Mouse (Mus musculus): Measurements from ENCODE around the gene Nfs1. TPM values are rescaled to one million over a fixed set of nuclear protein-coding genes. Genes with fewer than 3 reads are reported as not detected.

The Nfs1 gene
- polyA plus RNA-seq, 1 experiment from 2014 or later: 39.9 TPM

GRCm38 (mm10) chr2:156180094-156180821 lies 36.3 kb upstream of the Nfs1 start, which contains the start of gene Rbm39:
Gene Rbm39 (minus strand): TSS chr2:156180238.
- Histone ChIP-seq H3K9ac (ENCODE audit: low read depth, low read length) (peak within 1 kb of the TSS; percentile 100), H3K4me1 (ENCODE audit: control insufficient read depth, insufficient read depth, low read depth, low read length) (peaks cover 25% of the 10 kb centered on the region), H3K27me3 (replicated peaks; ENCODE audit: control insufficient read depth, insufficient read depth, low read length) (no peaks in the 10 kb centered on the region), H3K27ac (ENCODE audit: low read depth, low read length) (peak within 1 kb of the TSS; percentile 97), H3K4me2 (ENCODE audit: low read length) (peak within 1 kb of the TSS; percentile 57), H3K4me3 (ENCODE audit: low read length) (peak within 1 kb of the TSS; percentile 82), H3K9me3 (ENCODE audit: control insufficient read depth, low read length) (no peaks in the 10 kb centered on the region), H3K36me3 (ENCODE audit: control insufficient read depth, insufficient read depth, low read length) (peaks cover 4% of the 10 kb centered on the region)
- WGBS: under 1% methylated on average over 45 of the region's 47 CpGs
- ATAC-seq: peak; percentile 98

GRCm38 (mm10) chr2:156179796-156180093 lies 35.8 kb upstream of the Nfs1 start:
- peaks cover 4% of the 10 kb centered on the region for H3K36me3 ChIP-seq (ENCODE audit: control insufficient read depth, insufficient read depth, low read length)
- H3K4me3 ChIP-seq (ENCODE audit: low read length): peak overlapping the region; percentile 82
- WGBS: 0% methylated on average over 41 of the region's 41 CpGs
- H3K27ac ChIP-seq (ENCODE audit: low read depth, low read length): peak overlapping the region; percentile 97
- H3K4me2 ChIP-seq (ENCODE audit: low read length): no peak overlapping the region
- H3K9me3 ChIP-seq (ENCODE audit: control insufficient read depth, low read length): no peaks in the 10 kb centered on the region
- H3K27me3 ChIP-seq (replicated peaks; ENCODE audit: control insufficient read depth, insufficient read depth, low read length): no peaks in the 10 kb centered on the region
- H3K4me1 ChIP-seq (ENCODE audit: control insufficient read depth, insufficient read depth, low read depth, low read length): peaks cover 25% of the 10 kb centered on the region
- H3K9ac ChIP-seq (ENCODE audit: low read depth, low read length): peak overlapping the region; percentile 100
- ATAC-seq: peak; percentile 7; the same call in 1 of the 2 replicates

- Histone ChIP-seq H3K27me3 (replicated peaks; ENCODE audit: control insufficient read depth, insufficient read depth, low read length) (no peaks in the 10 kb centered on the region), H3K9me3 (ENCODE audit: control insufficient read depth, low read length) (no peaks in the 10 kb centered on the region), H3K27ac (ENCODE audit: low read depth, low read length) (peak overlapping the region; percentile 97), H3K4me2 (ENCODE audit: low read length) (peak overlapping the region; percentile 57), H3K4me1 (ENCODE audit: control insufficient read depth, insufficient read depth, low read depth, low read length) (peaks cover 25% of the 10 kb centered on the region), H3K9ac (ENCODE audit: low read depth, low read length) (peak overlapping the region; percentile 100), H3K4me3 (ENCODE audit: low read length) (peak overlapping the region; percentile 82), H3K36me3 (ENCODE audit: control insufficient read depth, insufficient read depth, low read length) (peaks cover 6% of the 10 kb centered on the region)
- WGBS: 1% methylated on average over 47 of the region's 47 CpGs
- ATAC-seq: peak; percentile 13; the same call in 1 of the 2 replicates
Measured at GRCm38 (mm10) chr2:156179046-156179795, 35.2 kb upstream of the Nfs1 start.

- Histone ChIP-seq H3K9ac (ENCODE audit: low read depth, low read length) (no peak overlapping the region), H3K4me2 (ENCODE audit: low read length) (peak overlapping the region; percentile 42; the same call in 1 of the 2 replicates), H3K4me3 (ENCODE audit: low read length) (peak overlapping the region; percentile 23; the same call in 1 of the 2 replicates), H3K27ac (ENCODE audit: low read depth, low read length) (no peak overlapping the region), H3K36me3 (ENCODE audit: control insufficient read depth, insufficient read depth, low read length) (peaks cover 11% of the 10 kb centered on the region), H3K4me1 (ENCODE audit: control insufficient read depth, insufficient read depth, low read depth, low read length) (peaks cover 25% of the 10 kb centered on the region), H3K27me3 (replicated peaks; ENCODE audit: control insufficient read depth, insufficient read depth, low read length) (no peaks in the 10 kb centered on the region), H3K9me3 (ENCODE audit: control insufficient read depth, low read length) (no peaks in the 10 kb centered on the region)
- 70% methylated on average over 7 of the region's 7 CpGs for WGBS
- no peak for ATAC-seq
Measured at GRCm38 (mm10) chr2:156177651-156178050, 33.7 kb upstream of the Nfs1 start.

GRCm38 (mm10) chr2:156177079-156177478 lies 33.1 kb upstream of the Nfs1 start:
- Histone ChIP-seq H3K36me3 (ENCODE audit: control insufficient read depth, insufficient read depth, low read length) (peaks cover 12% of the 10 kb centered on the region), H3K27ac (ENCODE audit: low read depth, low read length) (no peak overlapping the region), H3K27me3 (replicated peaks; ENCODE audit: control insufficient read depth, insufficient read depth, low read length) (no peaks in the 10 kb centered on the region), H3K9me3 (ENCODE audit: control insufficient read depth, low read length) (no peaks in the 10 kb centered on the region), H3K4me3 (ENCODE audit: low read length) (no peak overlapping the region), H3K4me2 (ENCODE audit: low read length) (no peak overlapping the region), H3K4me1 (ENCODE audit: control insufficient read depth, insufficient read depth, low read depth, low read length) (peaks cover 25% of the 10 kb centered on the region), H3K9ac (ENCODE audit: low read depth, low read length) (no peak overlapping the region)
- ATAC-seq: no peak
- WGBS: 84% methylated on average over 6 of the region's 6 CpGs

GRCm38 (mm10) chr2:156166557-156166956 lies 22.6 kb upstream of the Nfs1 start:
- 92% methylated on average over 5 of the region's 5 CpGs for WGBS
- Histone ChIP-seq H3K36me3 (ENCODE audit: control insufficient read depth, insufficient read depth, low read length) (peaks cover 43% of the 10 kb centered on the region), H3K27me3 (replicated peaks; ENCODE audit: control insufficient read depth, insufficient read depth, low read length) (no peaks in the 10 kb centered on the region), H3K4me2 (ENCODE audit: low read length) (no peak overlapping the region), H3K4me3 (ENCODE audit: low read length) (no peak overlapping the region), H3K27ac (ENCODE audit: low read depth, low read length) (no peak overlapping the region), H3K4me1 (ENCODE audit: control insufficient read depth, insufficient read depth, low read depth, low read length) (no peaks in the 10 kb centered on the region), H3K9ac (ENCODE audit: low read depth, low read length) (no peak overlapping the region), H3K9me3 (ENCODE audit: control insufficient read depth, low read length) (no peaks in the 10 kb centered on the region)
- ATAC-seq: no peak

GRCm38 (mm10) chr2:156165478-156165877 lies 21.5 kb upstream of the Nfs1 start:
- Histone ChIP-seq H3K9me3 (ENCODE audit: control insufficient read depth, low read length) (no peaks in the 10 kb centered on the region), H3K9ac (ENCODE audit: low read depth, low read length) (no peak overlapping the region), H3K27ac (ENCODE audit: low read depth, low read length) (no peak overlapping the region), H3K36me3 (ENCODE audit: control insufficient read depth, insufficient read depth, low read length) (peaks cover 44% of the 10 kb centered on the region), H3K4me3 (ENCODE audit: low read length) (no peak overlapping the region), H3K4me2 (ENCODE audit: low read length) (no peak overlapping the region), H3K4me1 (ENCODE audit: control insufficient read depth, insufficient read depth, low read depth, low read length) (no peaks in the 10 kb centered on the region), H3K27me3 (replicated peaks; ENCODE audit: control insufficient read depth, insufficient read depth, low read length) (no peaks in the 10 kb centered on the region)
- no peak for ATAC-seq
- WGBS: 90% methylated on average over 1 of the region's 1 CpGs

GRCm38 (mm10) chr2:156151538-156151937 lies 7.6 kb upstream of the Nfs1 start:
- no peak overlapping the region for H3K4me2 ChIP-seq (ENCODE audit: low read length)
- no peak for ATAC-seq
- no peak overlapping the region for H3K9ac ChIP-seq (ENCODE audit: low read depth, low read length)
- H3K4me3 ChIP-seq (ENCODE audit: low read length): no peak overlapping the region
- no peaks in the 10 kb centered on the region for H3K27me3 ChIP-seq (replicated peaks; ENCODE audit: control insufficient read depth, insufficient read depth, low read length)
- H3K9me3 ChIP-seq (ENCODE audit: control insufficient read depth, low read length): no peaks in the 10 kb centered on the region
- H3K36me3 ChIP-seq (ENCODE audit: control insufficient read depth, insufficient read depth, low read length): peaks cover 25% of the 10 kb centered on the region
- H3K4me1 ChIP-seq (ENCODE audit: control insufficient read depth, insufficient read depth, low read depth, low read length): no peaks in the 10 kb centered on the region
- no peak overlapping the region for H3K27ac ChIP-seq (ENCODE audit: low read depth, low read length)

- Histone ChIP-seq H3K27ac (ENCODE audit: low read depth, low read length) (no peak overlapping the region), H3K4me1 (ENCODE audit: control insufficient read depth, insufficient read depth, low read depth, low read length) (peaks cover 12% of the 10 kb centered on the region), H3K9me3 (ENCODE audit: control insufficient read depth, low read length) (no peaks in the 10 kb centered on the region), H3K9ac (ENCODE audit: low read depth, low read length) (no peak overlapping the region), H3K4me3 (ENCODE audit: low read length) (no peak overlapping the region), H3K36me3 (ENCODE audit: control insufficient read depth, insufficient read depth, low read length) (peaks cover 19% of the 10 kb centered on the region), H3K4me2 (ENCODE audit: low read length) (no peak overlapping the region), H3K27me3 (replicated peaks; ENCODE audit: control insufficient read depth, insufficient read depth, low read length) (no peaks in the 10 kb centered on the region)
- ATAC-seq: no peak
- 92% methylated on average over 3 of the region's 3 CpGs for WGBS
Measured at GRCm38 (mm10) chr2:156147316-156147915, 3.4 kb upstream of the Nfs1 start.

All from hindbrain, embryonic 16.5 days (tissue).